Mouse (Mus musculus): ENCODE measurements around the gene Krt19. TPM values are rescaled to one million over a fixed set of nuclear protein-coding genes. Genes with fewer than 3 reads are reported as not detected.

The Krt19 gene
- polyA plus RNA-seq (2014; fragmentation: Nextera tagmentation; extraction: Ambion mirVana): 359 and 374 TPM in 2 replicates

- Histone ChIP-seq H3K4me1 (replicated peaks; ENCODE audit: control insufficient read depth, insufficient read depth, low read length) (peaks cover 18% of the 10 kb centered on the region), H3K27ac (ENCODE audit: low read depth) (0 out of 2 replicates have a peak within 1 kb of the TSS, but pooled peaks have one; percentile 38), H3K9me3 (ENCODE audit: control insufficient read depth, low read length) (no peaks in the 10 kb centered on the region), H3K9ac (ENCODE audit: low read length) (no peak within 1 kb of the TSS), H3K4me3 (ENCODE audit: low read depth, low read length) (no peak within 1 kb of the TSS), H3K36me3 (ENCODE audit: control insufficient read depth, insufficient read depth, low read length) (no peaks in the 10 kb centered on the region), H3K27me3 (replicated peaks; ENCODE audit: control insufficient read depth, insufficient read depth, low read length) (peaks cover 19% of the 10 kb centered on the region), H3K4me2 (ENCODE audit: low read length) (no peak within 1 kb of the TSS)
- ATAC-seq (replicated peaks; ENCODE audit: low FRiP score, low TSS enrichment, low read depth): no peak
- WGBS: 54% methylated on average over 9 of the region's 9 CpGs
- DNase-seq (ENCODE audit: low spot score): no peak
These were observed at the start of gene Krt19 for GRCm38 (mm10) chr11:100148615-100149330. Krt19 (minus strand) TSS chr11:100148665.

GRCm38 (mm10) chr11:100192992-100193391 is 44.5 kb upstream of the Krt19 start, which contains the start of gene Krt9:
Krt9 (minus strand) TSS chr11:100193246.
- no peak within 1 kb of the TSS for H3K27ac ChIP-seq (ENCODE audit: low read depth)
- ATAC-seq (replicated peaks; ENCODE audit: low FRiP score, low TSS enrichment, low read depth) (no peak), DNase-seq (ENCODE audit: low spot score) (no peak)
- H3K9ac ChIP-seq (ENCODE audit: low read length): no peak within 1 kb of the TSS
- H3K27me3 ChIP-seq (replicated peaks; ENCODE audit: control insufficient read depth, insufficient read depth, low read length): no peaks in the 10 kb centered on the region
- 37% methylated on average over 9 of the region's 9 CpGs for WGBS
- H3K36me3 ChIP-seq (ENCODE audit: control insufficient read depth, insufficient read depth, low read length): no peaks in the 10 kb centered on the region
- no peaks in the 10 kb centered on the region for H3K4me1 ChIP-seq (replicated peaks; ENCODE audit: control insufficient read depth, insufficient read depth, low read length)
- H3K9me3 ChIP-seq (ENCODE audit: control insufficient read depth, low read length): no peaks in the 10 kb centered on the region
- no peak within 1 kb of the TSS for H3K4me3 ChIP-seq (ENCODE audit: low read depth, low read length)
- no peak within 1 kb of the TSS for H3K4me2 ChIP-seq (ENCODE audit: low read length)

- ATAC-seq (replicated peaks; ENCODE audit: low FRiP score, low TSS enrichment, low read depth): no peak
- Histone ChIP-seq H3K4me3 (ENCODE audit: low read depth, low read length) (no peak overlapping the region), H3K4me1 (replicated peaks; ENCODE audit: control insufficient read depth, insufficient read depth, low read length) (no peaks in the 10 kb centered on the region), H3K9me3 (ENCODE audit: control insufficient read depth, low read length) (no peaks in the 10 kb centered on the region), H3K36me3 (ENCODE audit: control insufficient read depth, insufficient read depth, low read length) (no peaks in the 10 kb centered on the region), H3K4me2 (ENCODE audit: low read length) (no peak overlapping the region), H3K27me3 (replicated peaks; ENCODE audit: control insufficient read depth, insufficient read depth, low read length) (no peaks in the 10 kb centered on the region), H3K27ac (ENCODE audit: low read depth) (no peak overlapping the region), H3K9ac (ENCODE audit: low read length) (no peak overlapping the region)
- WGBS: 93% methylated on average over 3 of the region's 3 CpGs
- no peak for DNase-seq (ENCODE audit: low spot score)
These were observed 43.4 kb upstream of the Krt19 start for GRCm38 (mm10) chr11:100191820-100192219.

GRCm38 (mm10) chr11:100186736-100187135 is 38.3 kb upstream of the Krt19 start:
- Histone ChIP-seq H3K4me1 (replicated peaks; ENCODE audit: control insufficient read depth, insufficient read depth, low read length) (no peaks in the 10 kb centered on the region), H3K4me3 (ENCODE audit: low read depth, low read length) (no peak overlapping the region), H3K27ac (ENCODE audit: low read depth) (no peak overlapping the region), H3K9me3 (ENCODE audit: control insufficient read depth, low read length) (no peaks in the 10 kb centered on the region), H3K9ac (ENCODE audit: low read length) (no peak overlapping the region), H3K4me2 (ENCODE audit: low read length) (no peak overlapping the region), H3K36me3 (ENCODE audit: control insufficient read depth, insufficient read depth, low read length) (no peaks in the 10 kb centered on the region), H3K27me3 (replicated peaks; ENCODE audit: control insufficient read depth, insufficient read depth, low read length) (no peaks in the 10 kb centered on the region)
- no peak for DNase-seq (ENCODE audit: low spot score)
- ATAC-seq (replicated peaks; ENCODE audit: low FRiP score, low TSS enrichment, low read depth): no peak
- WGBS: 86% methylated on average over 8 of the region's 8 CpGs

GRCm38 (mm10) chr11:100181725-100182124 is 33.3 kb upstream of the Krt19 start:
- 77% methylated on average over 7 of the region's 7 CpGs for WGBS
- ATAC-seq (replicated peaks; ENCODE audit: low FRiP score, low TSS enrichment, low read depth): no peak

GRCm38 (mm10) chr11:100179260-100179659 is 30.8 kb upstream of the Krt19 start:
- H3K4me1 ChIP-seq (replicated peaks; ENCODE audit: control insufficient read depth, insufficient read depth, low read length): no peaks in the 10 kb centered on the region
- no peak overlapping the region for H3K27ac ChIP-seq (ENCODE audit: low read depth)
- H3K9ac ChIP-seq (ENCODE audit: low read length): no peak overlapping the region
- DNase-seq (ENCODE audit: low spot score) (no peak), ATAC-seq (replicated peaks; ENCODE audit: low FRiP score, low TSS enrichment, low read depth) (no peak)
- H3K36me3 ChIP-seq (ENCODE audit: control insufficient read depth, insufficient read depth, low read length): no peaks in the 10 kb centered on the region
- H3K4me2 ChIP-seq (ENCODE audit: low read length): no peak overlapping the region
- H3K27me3 ChIP-seq (replicated peaks; ENCODE audit: control insufficient read depth, insufficient read depth, low read length): no peaks in the 10 kb centered on the region
- 50% methylated on average over 3 of the region's 3 CpGs for WGBS
- no peak overlapping the region for H3K4me3 ChIP-seq (ENCODE audit: low read depth, low read length)
- no peaks in the 10 kb centered on the region for H3K9me3 ChIP-seq (ENCODE audit: control insufficient read depth, low read length)

More at GRCm38 (mm10) chr11:100181725-100182124, 33.3 kb upstream of the Krt19 start:
- no peak for DNase-seq (ENCODE audit: low spot score)
- Histone ChIP-seq H3K36me3 (ENCODE audit: control insufficient read depth, insufficient read depth, low read length) (no peaks in the 10 kb centered on the region), H3K4me2 (ENCODE audit: low read length) (no peak overlapping the region), H3K4me3 (ENCODE audit: low read depth, low read length) (no peak overlapping the region), H3K9ac (ENCODE audit: low read length) (no peak overlapping the region), H3K27me3 (replicated peaks; ENCODE audit: control insufficient read depth, insufficient read depth, low read length) (no peaks in the 10 kb centered on the region), H3K9me3 (ENCODE audit: control insufficient read depth, low read length) (no peaks in the 10 kb centered on the region), H3K27ac (ENCODE audit: low read depth) (no peak overlapping the region), H3K4me1 (replicated peaks; ENCODE audit: control insufficient read depth, insufficient read depth, low read length) (no peaks in the 10 kb centered on the region)

- Histone ChIP-seq H3K36me3 (ENCODE audit: control insufficient read depth, insufficient read depth, low read length) (no peaks in the 10 kb centered on the region), H3K4me1 (replicated peaks; ENCODE audit: control insufficient read depth, insufficient read depth, low read length) (no peaks in the 10 kb centered on the region), H3K9me3 (ENCODE audit: control insufficient read depth, low read length) (no peaks in the 10 kb centered on the region), H3K4me2 (ENCODE audit: low read length) (no peak overlapping the region), H3K9ac (ENCODE audit: low read length) (no peak overlapping the region), H3K27ac (ENCODE audit: low read depth) (no peak overlapping the region), H3K4me3 (ENCODE audit: low read depth, low read length) (no peak overlapping the region), H3K27me3 (replicated peaks; ENCODE audit: control insufficient read depth, insufficient read depth, low read length) (no peaks in the 10 kb centered on the region)
- DNase-seq (ENCODE audit: low spot score) (no peak), ATAC-seq (replicated peaks; ENCODE audit: low FRiP score, low TSS enrichment, low read depth) (no peak)
- 79% methylated on average over 5 of the region's 5 CpGs for WGBS
These were observed 29.8 kb upstream of the Krt19 start for GRCm38 (mm10) chr11:100178307-100178706.

- H3K27ac ChIP-seq (ENCODE audit: low read depth): no peak overlapping the region
- no peak overlapping the region for H3K4me3 ChIP-seq (ENCODE audit: low read depth, low read length)
- H3K9ac ChIP-seq (ENCODE audit: low read length): no peak overlapping the region
- no peak for ATAC-seq (replicated peaks; ENCODE audit: low FRiP score, low TSS enrichment, low read depth)
- no peaks in the 10 kb centered on the region for H3K27me3 ChIP-seq (replicated peaks; ENCODE audit: control insufficient read depth, insufficient read depth, low read length)
- no peaks in the 10 kb centered on the region for H3K36me3 ChIP-seq (ENCODE audit: control insufficient read depth, insufficient read depth, low read length)
- no peak for DNase-seq (ENCODE audit: low spot score)
- WGBS: 46% methylated on average over 9 of the region's 9 CpGs
- H3K4me2 ChIP-seq (ENCODE audit: low read length): no peak overlapping the region
- no peaks in the 10 kb centered on the region for H3K4me1 ChIP-seq (replicated peaks; ENCODE audit: control insufficient read depth, insufficient read depth, low read length)
- H3K9me3 ChIP-seq (ENCODE audit: control insufficient read depth, low read length): no peaks in the 10 kb centered on the region
These were observed 28.3 kb upstream of the Krt19 start for GRCm38 (mm10) chr11:100176791-100177190.

Data from intestine, embryonic 14.5 days (tissue).